Mouse (Mus musculus) CH12.LX (cell line): ENCODE data around the gene Fgfr2.

Experiments
- CHD1 ChIP-seq: IDR thresholded peaks from 2 replicates; pipeline ENCODE4 v1.6.1; 2012; ENCODE audit warnings: low read depth, low read length, improper control_type of control experiment, inconsistent platforms
- CTCF ChIP-seq, 2 experiments: IDR thresholded peaks in 1 of 2; conservative IDR thresholded peaks in 1 of 2; 2 replicates each; pipeline ENCODE4 v1.5.1; 2011 to 2012; ENCODE audit warnings: low read depth in 2 of 2, low read length in 2 of 2, improper control_type of control experiment in 1 of 2, inconsistent platforms in 1 of 2, mild to moderate bottlenecking in 1 of 2, moderate library complexity in 1 of 2
- E2F4 ChIP-seq: IDR thresholded peaks from 2 replicates; pipeline ENCODE4 v1.6.1; 2011; ENCODE audit warnings: low read depth, low read length, improper control_type of control experiment; ENCODE audit not compliant: insufficient replicate concordance
- ELF1 ChIP-seq: IDR thresholded peaks from 2 replicates; pipeline ENCODE4 v1.6.1; 2014; ENCODE audit warnings: low read depth, mild to moderate bottlenecking, inconsistent platforms, low read length, improper control_type of control experiment
- EP300 ChIP-seq: IDR thresholded peaks from 2 replicates; pipeline ENCODE4 v1.6.1; 2011; ENCODE audit warnings: low read length, improper control_type of control experiment
- GABPA ChIP-seq: IDR thresholded peaks from 2 replicates; pipeline ENCODE4 v1.6.1; 2012; ENCODE audit warnings: low read depth, low read length, improper control_type of control experiment, inconsistent platforms; ENCODE audit not compliant: insufficient replicate concordance
- POLR2A ChIP-seq: IDR thresholded peaks from 2 replicates; pipeline ENCODE4 v1.6.1; 2011; ENCODE audit warnings: low read depth, mild to moderate bottlenecking, improper control_type of control experiment, low read length
- POLR2AphosphoS2 ChIP-seq: IDR thresholded peaks from 2 replicates; pipeline ENCODE4 v1.6.1; 2011; ENCODE audit warnings: low read depth, low read length, improper control_type of control experiment
- USF1 ChIP-seq: IDR thresholded peaks from 2 replicates; pipeline ENCODE4 v1.6.1; 2014; ENCODE audit warnings: low read depth, mild to moderate bottlenecking, inconsistent platforms, low read length, improper control_type of control experiment

- no peak for TF ChIP-seq USF1
- TF ChIP-seq CTCF (conservative IDR thresholded peaks at IDR 0.05 in 1 of 2, IDR thresholded peaks at IDR 0.05 in 1 of 2; ENCODE audit: low read depth in 2 of 2, low read length in 2 of 2), result peak; percentile 55 to 75
- TF ChIP-seq CHD1, result no peak
- no peak for TF ChIP-seq POLR2AphosphoS2
- no peak for TF ChIP-seq EP300
- no peak for TF ChIP-seq E2F4
- no peak for TF ChIP-seq ELF1
- no peak for TF ChIP-seq POLR2A
- TF ChIP-seq GABPA, result no peak
Observed at GRCm38 (mm10) chr7:131112486-131112885, 2010.7 kb downstream of the Fgfr2 start.
